In genomic region chr5:115987284-115987683, GRCm38 (mm10) we compare ENCODE assay signal across 31 mouse cellular contexts.
"Had no signal": no experiment of that assay in that cellular context is flagged by ENCODE, and none has a peak within 500 bp of the region (broad histone marks: within the 10 kb centered on the region; RNA-seq: fewer than 3 reads in every experiment).

No protein-coding gene starts in this region.

- H3K9me3 ChIP-seq: limb, embryonic 10.5 days; liver, embryonic 12.5 days; liver, embryonic 13.5 days; liver, embryonic 15.5 days; lung, embryonic 15.5 days had no signal

- ATAC-seq: liver, embryonic 12.5 days; liver, postnatal 0 days; lung, postnatal 0 days; midbrain, embryonic 13.5 days; midbrain, embryonic 15.5 days; midbrain, embryonic 16.5 days had no signal

- H3K4me1 ChIP-seq: limb, embryonic 10.5 days; liver, embryonic 12.5 days; liver, embryonic 13.5 days; liver, embryonic 15.5 days; megakaryocyte, embryonic 14.5 days; midbrain, embryonic 10.5 days; midbrain, embryonic 12.5 days; midbrain, embryonic 13.5 days; midbrain, embryonic 15.5 days had no signal

- H3K27me3 ChIP-seq: limb, embryonic 12.5 days; limb, embryonic 13.5 days; limb, embryonic 15.5 days; liver, embryonic 12.5 days; liver, embryonic 13.5 days; liver, embryonic 15.5 days; lung, embryonic 15.5 days; megakaryocyte, embryonic 14.5 days; midbrain, embryonic 12.5 days; midbrain, embryonic 13.5 days; midbrain, embryonic 15.5 days had no signal

- H3K27ac ChIP-seq: limb, embryonic 10.5 days; limb, embryonic 12.5 days; limb, embryonic 13.5 days; limb, embryonic 15.5 days; liver, embryonic 12.5 days; liver, embryonic 13.5 days; liver, embryonic 14.5 days; liver, embryonic 15.5 days; lung, embryonic 15.5 days; macrophage; midbrain, embryonic 10.5 days; midbrain, embryonic 12.5 days; midbrain, embryonic 13.5 days; midbrain, embryonic 15.5 days had no signal

- H3K4me2 ChIP-seq: limb, embryonic 12.5 days; limb, embryonic 13.5 days; limb, embryonic 15.5 days; liver, embryonic 11.5 days; liver, embryonic 12.5 days; liver, embryonic 13.5 days; liver, embryonic 15.5 days; lung, embryonic 14.5 days; lung, embryonic 15.5 days; midbrain, embryonic 11.5 days; midbrain, embryonic 12.5 days; midbrain, embryonic 13.5 days; midbrain, embryonic 15.5 days had no signal

- DNase-seq: left cerebral cortex, postnatal 4 days; liver; liver, embryonic 13.5 days; liver, postnatal 0 days; lung, adult 18-20 months; lung, adult 2 months; lung, embryonic 14.5 days; lung, postnatal 10 days; lung, postnatal 14 days; lung, postnatal 36 days; lung, postnatal 4 days; midbrain, embryonic 14.5 days had no signal

- H3K4me3 ChIP-seq: limb, embryonic 10.5 days; limb, embryonic 12.5 days; limb, embryonic 13.5 days; limb, embryonic 15.5 days; liver, embryonic 12.5 days; liver, embryonic 13.5 days; liver, embryonic 15.5 days; lung, embryonic 15.5 days; megakaryocyte, embryonic 14.5 days; midbrain, embryonic 10.5 days; midbrain, embryonic 12.5 days; midbrain, embryonic 13.5 days; midbrain, embryonic 15.5 days; myocyte had no signal

- H3K9ac ChIP-seq: limb, embryonic 12.5 days; limb, embryonic 13.5 days; limb, embryonic 15.5 days; liver, embryonic 12.5 days; liver, embryonic 13.5 days; liver, embryonic 14.5 days; liver, embryonic 15.5 days; liver, postnatal 0 days; lung, embryonic 14.5 days; lung, embryonic 15.5 days; midbrain, embryonic 12.5 days; midbrain, embryonic 13.5 days; midbrain, embryonic 15.5 days had no signal
